Comparison of ENCODE assay signal across 7 mouse cellular contexts in genomic region chr4:129049306-129050011, GRCm38 (mm10). TPM values are rescaled to one million over a fixed set of nuclear protein-coding genes. Genes with fewer than 3 reads are reported as not detected.
DNase-seq lines count a peak whose midpoint lies in the region; ATAC-seq and TF ChIP-seq lines count a peak whose summit lies in the region.

No protein-coding gene starts in this region.

- peak overlapping the region; percentile 83 for H3K4me2 ChIP-seq in heart, postnatal 0 days (ENCODE audit: low read depth, low read length)
- peak overlapping the region; percentile 97 for H3K4me2 ChIP-seq in limb, embryonic 15.5 days
- H3K4me2 ChIP-seq in neural tube, embryonic 12.5 days (replicated peaks) = peak overlapping the region; percentile 90

- H3K27me3 ChIP-seq in cerebellum, adult 2 months (ENCODE audit: control insufficient read depth, insufficient read depth, low read length) = no peaks in the 10 kb centered on the region
- peaks cover 12% of the 10 kb centered on the region for H3K27me3 ChIP-seq in heart, postnatal 0 days (ENCODE audit: control insufficient read depth, insufficient read depth, low read length)
- H3K27me3 ChIP-seq in limb, embryonic 15.5 days = peaks cover 39% of the 10 kb centered on the region
- peaks cover 29% of the 10 kb centered on the region; the same call in 1 of the 2 replicates for H3K27me3 ChIP-seq in neural tube, embryonic 12.5 days (replicated peaks)

- no peak for DNase-seq in lung, adult 2 months
- no peak for DNase-seq in lung, postnatal 4 days
- DNase-seq in cerebellum, adult 2 months = peak; percentile 55 to 57
- DNase-seq in heart, postnatal 0 days (ENCODE audit: low spot score) = peak; percentile 47
- DNase-seq in yolk sac, embryonic 10.5 days (ENCODE audit: low spot score) = no peak

- TF ChIP-seq EP300 in heart, postnatal 0 days (IDR thresholded peaks at IDR 0.05; ENCODE audit: low read depth) = no peak

- peak overlapping the region; percentile 54 for H3K4me3 ChIP-seq in lung, adult 2 months (replicated peaks; ENCODE audit: extremely low read depth, low read depth, low read length)
- H3K4me3 ChIP-seq in cerebellum, adult 2 months (replicated peaks; ENCODE audit: insufficient read depth, low read depth, low read length) = peak overlapping the region; percentile 65
- peak overlapping the region; percentile 62 for H3K4me3 ChIP-seq in heart, postnatal 0 days (ENCODE audit: low read depth, low read length)
- peak overlapping the region; percentile 51 for H3K4me3 ChIP-seq in limb, embryonic 15.5 days
- H3K4me3 ChIP-seq in neural tube, embryonic 12.5 days = peak overlapping the region; percentile 45

- 8% methylated on average over 23 of the region's 23 CpGs for WGBS in lung, adult 2 months
- WGBS in cerebellum, adult 2 months = 2% methylated on average over 23 of the region's 23 CpGs
- WGBS in heart, postnatal 0 days = 5% methylated on average over 23 of the region's 23 CpGs
- 5% methylated on average over 23 of the region's 23 CpGs for WGBS in limb, embryonic 15.5 days
- 5% methylated on average over 23 of the region's 23 CpGs for WGBS in neural tube, embryonic 12.5 days

- no peaks in the 10 kb centered on the region for H3K9me3 ChIP-seq in heart, postnatal 0 days (replicated peaks; ENCODE audit: control insufficient read depth, low read length)
- H3K9me3 ChIP-seq in limb, embryonic 15.5 days = no peaks in the 10 kb centered on the region
- H3K9me3 ChIP-seq in neural tube, embryonic 12.5 days = no peaks in the 10 kb centered on the region

- H3K36me3 ChIP-seq in heart, postnatal 0 days (replicated peaks; ENCODE audit: control insufficient read depth, insufficient read depth, low read length) = no peaks in the 10 kb centered on the region
- no peaks in the 10 kb centered on the region for H3K36me3 ChIP-seq in limb, embryonic 15.5 days
- H3K36me3 ChIP-seq in neural tube, embryonic 12.5 days = no peaks in the 10 kb centered on the region

- H3K9ac ChIP-seq in heart, postnatal 0 days (replicated peaks; ENCODE audit: low read depth, low read length) = peak overlapping the region; percentile 50
- peak overlapping the region; percentile 45; the same call in 1 of the 2 replicates for H3K9ac ChIP-seq in limb, embryonic 15.5 days
- H3K9ac ChIP-seq in neural tube, embryonic 12.5 days = peak overlapping the region; percentile 50

- TF ChIP-seq CTCF in lung, adult 2 months (IDR thresholded peaks at IDR 0.05; ENCODE audit: insufficient read depth, low read length) = no peak
- no peak for TF ChIP-seq CTCF in cerebellum, adult 2 months (IDR thresholded peaks at IDR 0.05; ENCODE audit: borderline replicate concordance, insufficient read depth, low read depth, low read length)
- TF ChIP-seq CTCF in heart, postnatal 0 days (IDR thresholded peaks at IDR 0.05; ENCODE audit: low read depth) = no peak

- TF ChIP-seq POLR2A in lung, adult 2 months (IDR thresholded peaks at IDR 0.05; ENCODE audit: borderline replicate concordance, extremely low read depth, low read depth, low read length) = no peak
- no peak for TF ChIP-seq POLR2A in cerebellum, adult 2 months (IDR thresholded peaks at IDR 0.05; ENCODE audit: borderline replicate concordance, insufficient read depth, low read length)

- H3K27ac ChIP-seq in cerebellum, adult 2 months (ENCODE audit: insufficient read depth, low read length) = peak overlapping the region; percentile 74
- 0 out of 2 replicates have a peak overlapping the region, but pooled peaks have one; percentile 32 for H3K27ac ChIP-seq in heart, postnatal 0 days (ENCODE audit: low read depth)
- H3K27ac ChIP-seq in limb, embryonic 15.5 days = peak overlapping the region; percentile 74
- H3K27ac ChIP-seq in neural tube, embryonic 12.5 days = peak overlapping the region; percentile 90

- ATAC-seq in heart, postnatal 0 days (ENCODE audit: insufficient read depth, low read depth) = no peak; the same call in 1 of the 2 replicates
- ATAC-seq in limb, embryonic 15.5 days (ENCODE audit: insufficient number of reproducible peaks, low FRiP score, low TSS enrichment, low read depth) = no peak
- no peak for ATAC-seq in neural tube, embryonic 12.5 days (ENCODE audit: low FRiP score, low read depth)

- H3K4me1 ChIP-seq in lung, adult 2 months (ENCODE audit: control insufficient read depth, insufficient read depth, low read length) = no peaks in the 10 kb centered on the region; the same call in none of the 2 replicates
- H3K4me1 ChIP-seq in cerebellum, adult 2 months (ENCODE audit: control insufficient read depth, insufficient read depth, low read length) = peaks cover 3% of the 10 kb centered on the region; the same call in 1 of the 2 replicates
- H3K4me1 ChIP-seq in heart, postnatal 0 days (ENCODE audit: control insufficient read depth, insufficient read depth) = peaks cover 19% of the 10 kb centered on the region
- peaks cover 25% of the 10 kb centered on the region for H3K4me1 ChIP-seq in limb, embryonic 15.5 days
- peaks cover 12% of the 10 kb centered on the region; the same call in 1 of the 2 replicates for H3K4me1 ChIP-seq in neural tube, embryonic 12.5 days

RNA-seq across cellular contexts. Expression of gene Rnf19b, which starts 8.6 kb away (rescaled TPM):
- 51.1 and 70.7 TPM in 2 replicates for polyA plus RNA-seq in lung, adult 2 months (2012; rRNA removed)
- polyA plus RNA-seq in cerebellum, adult 2 months (2012; rRNA removed) = 137 and 154 TPM in 2 replicates
- total RNA-seq in heart, postnatal 0 days (2014; rRNA removed; ENCODE audit: low replicate concordance) = 25.6 and 46.0 TPM in 2 replicates
- polyA plus RNA-seq in heart, postnatal 0 days (2015; fragmentation: Nextera tagmentation; extraction: Ambion mirVana) = 5.8 and 7.2 TPM in 2 replicates
- polyA plus RNA-seq in limb, embryonic 15.5 days (2015; fragmentation: Nextera tagmentation; extraction: Ambion mirVana) = 9.6 and 11.5 TPM in 2 replicates
- polyA plus RNA-seq in neural tube, embryonic 12.5 days (2016; fragmentation: Nextera tagmentation; extraction: Ambion mirVana) = 17.2 and 17.3 TPM in 2 replicates

RNA-seq across cellular contexts. Expression of gene Tmem54, which starts 55.9 kb away (rescaled TPM):
- 5.8 and 39.0 TPM in 2 replicates for polyA plus RNA-seq in lung, adult 2 months (2012; rRNA removed)
- 0.16 TPM in 2 replicates for polyA plus RNA-seq in cerebellum, adult 2 months (2012; rRNA removed)
- 1.1 TPM in 1 of 2 replicates, not detected in the other for total RNA-seq in heart, postnatal 0 days (2014; rRNA removed; ENCODE audit: low replicate concordance)
- not detected in 2 replicates for polyA plus RNA-seq in heart, postnatal 0 days (2015; fragmentation: Nextera tagmentation; extraction: Ambion mirVana)
- 27.5 and 32.3 TPM in 2 replicates for polyA plus RNA-seq in limb, embryonic 15.5 days (2015; fragmentation: Nextera tagmentation; extraction: Ambion mirVana)
- polyA plus RNA-seq in neural tube, embryonic 12.5 days (2016; fragmentation: Nextera tagmentation; extraction: Ambion mirVana) = 0.68 and 0.79 TPM in 2 replicates

RNA-seq across cellular contexts. Expression of gene Ak2, which starts 57.7 kb away (rescaled TPM):
- 22.6 and 24.2 TPM in 2 replicates for polyA plus RNA-seq in lung, adult 2 months (2012; rRNA removed)
- 43.9 and 45.7 TPM in 2 replicates for polyA plus RNA-seq in cerebellum, adult 2 months (2012; rRNA removed)
- total RNA-seq in heart, postnatal 0 days (2014; rRNA removed; ENCODE audit: low replicate concordance) = 46.0 and 58.6 TPM in 2 replicates
- 148 and 153 TPM in 2 replicates for polyA plus RNA-seq in heart, postnatal 0 days (2015; fragmentation: Nextera tagmentation; extraction: Ambion mirVana)
- polyA plus RNA-seq in limb, embryonic 15.5 days (2015; fragmentation: Nextera tagmentation; extraction: Ambion mirVana) = 241 and 246 TPM in 2 replicates
- polyA plus RNA-seq in neural tube, embryonic 12.5 days (2016; fragmentation: Nextera tagmentation; extraction: Ambion mirVana) = 124 and 127 TPM in 2 replicates

Comparison
In these comparisons a context has a peak if more than half of its experiments do, and no peak if none do; other contexts are left out.
1. DNase-seq: peak in cerebellum, adult 2 months (2 of 2) and heart, postnatal 0 days (single experiment); none in lung, adult 2 months (single experiment), lung, postnatal 4 days (0 of 2) and yolk sac, embryonic 10.5 days (single experiment).
2. H3K27ac ChIP-seq: peak in every context shown above with its lines; median percentile 90 in neural tube, embryonic 12.5 days; 74 in cerebellum, adult 2 months; 74 in limb, embryonic 15.5 days; 32 in heart, postnatal 0 days.
3. Peak in every context shown above with its lines, with median percentiles within 50 percentile points of each other: H3K4me3 ChIP-seq, H3K4me2 ChIP-seq and H3K9ac ChIP-seq.